Mouse (Mus musculus): ENCODE data around the gene Olfr1129.
"Not testable (repeated sequence)": the region's sequence is repeated elsewhere in the genome, so short reads cannot be mapped to it uniquely, and the experiment has no call there.

DNA sequence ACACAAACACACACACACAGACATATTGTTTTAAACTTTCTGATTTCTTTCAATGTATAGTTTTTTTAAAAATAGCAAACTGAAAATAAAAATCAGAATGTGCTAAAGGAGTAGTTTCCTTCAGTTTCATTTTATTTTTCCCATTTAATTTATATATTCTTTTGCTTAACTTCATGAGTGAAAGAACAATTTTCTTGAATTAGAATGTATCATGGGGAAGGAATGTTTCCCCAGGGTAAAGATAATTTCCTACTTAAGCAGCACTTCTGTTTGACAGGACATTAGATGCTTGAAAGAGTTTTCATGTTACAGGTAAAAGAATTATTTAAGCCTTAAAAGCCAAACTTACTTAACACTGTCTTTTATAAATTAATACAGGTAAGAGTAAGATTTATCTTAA, 32.2 kb downstream of the Olfr1129 start, which contains the start of gene Olfr1130:
- TF ChIP-seq CTCF, EP300 (IDR thresholded peaks at IDR 0.05; ENCODE audit: low read depth): not testable (repeated sequence)

Data from liver, postnatal 0 days (tissue).